Mouse (Mus musculus) heart, adult 9 months (tissue): ENCODE measurements at regions not wholly inside any gene's neighbourhood (a gene's known extent, or its start where the extent isn't known, plus 50 kb on each side); places are given as distances from the start of the nearest gene placed in this dataset.

Experiments
- DNase-seq, 2 experiments: peaks; one replicate each; pipeline ENCODE4 v3.0.0; 2022; ENCODE audit warnings: low spot score in 2 of 2

GRCm38 (mm10) chr7:129814149-129814860 is 222.6 kb downstream of the Wdr11 start:
- DNase-seq = no peak

GRCm38 (mm10) chr7:129818833-129819232 is 227.2 kb downstream of the Wdr11 start:
- DNase-seq = no peak

GRCm38 (mm10) chr7:129819651-129820050 is 228.0 kb downstream of the Wdr11 start:
- DNase-seq = peak; percentile 16 to 42

DNA sequence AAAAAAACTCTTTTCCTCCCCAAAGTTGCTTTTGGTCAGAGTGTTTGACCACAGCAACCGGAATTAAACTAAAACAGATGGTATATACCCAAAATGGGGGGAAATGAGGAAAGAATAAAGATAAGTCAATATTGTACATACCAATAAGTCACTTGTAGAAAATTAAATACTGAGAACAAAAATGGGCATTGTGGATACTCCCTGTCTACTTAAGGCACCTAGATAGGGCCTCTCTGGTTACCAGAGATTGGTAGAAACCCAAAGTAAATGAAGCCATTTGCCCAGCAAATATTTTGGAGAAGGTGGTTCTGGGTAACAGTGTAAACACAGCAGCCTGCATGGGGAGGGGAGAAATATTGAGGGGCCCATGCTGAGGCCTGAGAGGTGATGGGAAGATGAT is 237.3 kb downstream of the Wdr11 start:
- DNase-seq = no peak

- DNase-seq = no peak
Measured at GRCm38 (mm10) chr7:129832830-129833229, 241.2 kb downstream of the Wdr11 start.

- no peak for DNase-seq
Measured at GRCm38 (mm10) chr7:129842303-129843122, 250.8 kb downstream of the Wdr11 start.

GRCm38 (mm10) chr7:129847136-129847535 is 255.5 kb downstream of the Wdr11 start:
- DNase-seq = no peak

DNA sequence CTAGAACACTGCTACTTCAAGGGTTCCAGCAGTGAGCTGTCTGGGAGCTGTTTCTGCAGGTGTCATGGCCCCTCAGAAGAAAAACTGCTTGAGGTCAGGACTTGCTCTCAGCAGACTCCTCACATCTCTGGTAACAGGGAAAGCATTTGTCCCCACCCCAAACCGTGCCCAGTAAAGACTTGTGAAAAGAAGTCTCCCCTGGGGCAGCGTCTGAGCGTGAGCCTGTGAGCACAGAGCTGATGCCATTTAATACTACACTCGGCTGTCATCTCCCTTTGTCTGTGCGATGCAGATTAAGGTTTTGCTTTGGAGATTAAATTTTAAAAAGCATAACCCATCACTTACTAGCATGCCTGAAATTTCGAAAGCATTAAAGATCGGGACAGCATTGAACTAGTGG is 261.9 kb downstream of the Wdr11 start:
- DNase-seq = no peak

DNA sequence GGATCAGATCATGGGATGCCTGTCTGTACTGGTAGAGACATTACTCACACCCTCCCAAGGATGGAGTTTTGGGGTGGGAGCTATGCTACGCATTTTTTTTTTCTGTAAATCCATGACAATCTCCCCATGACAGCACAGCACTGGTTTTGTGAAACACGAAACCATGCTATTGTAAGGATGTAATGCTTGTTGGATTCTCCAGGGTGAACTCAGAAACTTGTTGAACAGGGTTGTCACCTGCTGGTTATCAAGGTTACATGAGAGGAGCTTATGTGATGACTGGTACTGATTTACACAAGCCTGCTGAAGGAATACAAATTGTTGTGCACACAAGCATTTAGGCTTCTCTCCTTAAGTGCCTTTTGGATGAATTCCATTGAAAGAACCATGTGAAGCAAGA is 263.3 kb downstream of the Wdr11 start:
- no peak for DNase-seq

- no peak for DNase-seq
Measured at GRCm38 (mm10) chr7:129862966-129863365, 271.3 kb downstream of the Wdr11 start.

DNA sequence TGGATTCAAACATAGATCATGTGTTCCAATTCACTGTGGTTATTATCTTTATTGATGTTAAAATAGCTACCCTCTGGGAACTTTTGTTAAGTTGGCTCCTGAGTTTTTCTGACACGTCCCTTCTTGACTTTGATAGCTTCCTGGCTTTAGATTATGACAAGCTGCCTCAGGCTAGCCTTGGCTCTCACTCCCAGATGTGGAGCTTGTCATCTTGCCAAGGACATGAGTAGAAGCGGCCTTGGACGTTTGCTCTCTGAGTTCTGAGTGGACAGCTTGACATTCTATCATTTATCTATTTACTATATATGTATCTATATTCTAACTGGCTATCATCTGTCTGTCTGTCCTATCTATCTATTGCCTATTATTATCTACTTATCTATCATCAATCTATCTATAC is 273.9 kb downstream of the Wdr11 start:
- no peak for DNase-seq

GRCm38 (mm10) chr7:129872208-129872790 is 280.6 kb downstream of the Wdr11 start:
- DNase-seq = no peak

DNA sequence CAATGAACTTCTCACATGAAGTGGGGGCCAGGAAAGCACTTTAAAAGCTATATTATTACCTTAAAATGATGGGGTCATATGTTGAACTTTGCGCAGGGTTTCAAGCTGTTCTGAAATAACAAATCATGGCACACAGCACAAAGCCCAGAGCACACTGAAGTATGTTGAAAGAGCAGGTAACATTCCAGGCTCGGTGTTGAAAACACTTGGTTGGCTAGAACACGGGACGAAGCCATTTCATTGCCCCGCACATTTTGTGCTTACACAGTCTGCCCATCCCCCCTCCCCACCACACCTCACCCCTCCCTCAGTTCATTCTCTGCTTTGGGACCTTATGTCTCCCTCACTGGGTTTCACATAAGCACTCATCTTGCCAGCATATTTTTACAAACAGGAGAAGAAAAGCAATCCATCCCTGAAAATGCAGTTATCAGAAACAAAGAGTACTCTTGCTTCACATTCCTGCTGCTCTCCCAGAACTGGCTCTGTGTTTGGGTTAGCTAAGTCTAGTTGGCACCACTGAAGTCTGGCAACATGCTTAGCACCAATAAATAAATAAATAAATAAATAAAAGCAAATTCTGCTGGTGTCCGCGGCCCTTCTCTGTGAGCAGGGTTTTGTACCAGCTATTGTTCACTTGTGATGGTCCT is 284.7 kb downstream of the Wdr11 start:
- no peak for DNase-seq

- DNase-seq = no peak
Measured at GRCm38 (mm10) chr7:129876852-129877223, 285.2 kb downstream of the Wdr11 start.

DNA sequence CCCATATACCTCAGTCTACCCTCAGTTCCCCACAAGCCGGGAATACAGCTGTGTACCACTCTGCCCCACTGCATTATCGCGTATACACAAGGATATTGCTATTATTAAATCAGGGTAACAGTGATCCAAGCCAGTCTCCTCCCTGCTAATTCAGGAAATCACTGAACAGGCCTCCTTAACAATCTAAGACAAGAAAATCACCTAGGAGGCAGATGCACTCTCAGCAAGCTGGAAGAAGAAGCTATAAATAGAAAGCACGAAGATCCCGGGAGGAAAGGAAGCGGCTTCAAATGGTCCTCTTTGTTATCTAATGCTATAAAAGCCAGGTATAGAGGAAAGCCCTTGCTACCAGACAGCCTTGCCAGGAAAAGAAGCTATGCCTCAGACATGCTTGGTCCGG is 304.6 kb downstream of the Wdr11 start:
- DNase-seq = no peak

GRCm38 (mm10) chr7:129897511-129897910 is 305.8 kb downstream of the Wdr11 start:
- no peak for DNase-seq

- no peak for DNase-seq
Measured at GRCm38 (mm10) chr7:129902256-129902655, 310.6 kb downstream of the Wdr11 start.

DNA sequence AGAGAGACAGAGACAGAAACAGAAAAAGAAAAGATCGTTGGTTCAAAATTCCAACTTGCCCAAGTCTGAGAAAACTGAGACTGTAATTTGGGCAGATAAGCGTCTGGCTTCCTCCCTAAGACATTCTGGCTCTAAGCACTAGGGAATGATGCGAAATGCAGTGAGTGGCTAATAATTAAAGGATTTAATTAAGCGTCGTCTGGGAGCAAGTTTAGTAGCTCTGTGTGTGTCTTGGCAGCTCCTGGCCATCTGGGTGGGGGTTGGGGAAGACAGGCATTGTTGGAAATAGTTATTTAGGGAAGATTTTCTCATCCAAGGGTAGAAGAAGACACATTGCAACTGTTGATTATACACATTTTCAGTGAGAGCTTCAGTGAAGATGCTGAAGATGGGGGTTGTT is 311.5 kb downstream of the Wdr11 start:
- DNase-seq = no peak

DNA sequence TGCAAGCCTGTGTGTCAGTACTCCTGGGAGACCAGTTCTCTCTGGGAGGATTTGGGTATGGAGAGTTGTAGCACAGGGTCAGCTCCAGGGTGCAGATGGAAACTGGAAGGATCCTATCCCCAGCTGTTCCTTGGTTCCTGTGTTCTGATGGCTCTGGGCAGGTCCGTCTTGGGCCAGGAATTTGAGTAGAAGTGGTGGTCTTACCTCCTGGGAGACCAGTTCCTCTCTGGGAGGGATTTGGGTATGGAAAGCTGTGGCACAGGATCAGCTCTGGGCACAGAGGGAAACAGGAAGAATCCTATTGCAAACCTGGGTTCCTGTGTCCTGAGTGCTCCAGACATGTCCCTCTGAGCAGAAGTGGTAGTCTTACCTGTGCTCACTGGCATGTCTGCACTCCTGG is 314.5 kb downstream of the Wdr11 start:
- DNase-seq = no peak

- DNase-seq = no peak
Measured at GRCm38 (mm10) chr7:129908826-129909225, 317.2 kb downstream of the Wdr11 start.

- no peak for DNase-seq
Measured at GRCm38 (mm10) chr7:129909730-129910129, 318.1 kb downstream of the Wdr11 start.

DNA sequence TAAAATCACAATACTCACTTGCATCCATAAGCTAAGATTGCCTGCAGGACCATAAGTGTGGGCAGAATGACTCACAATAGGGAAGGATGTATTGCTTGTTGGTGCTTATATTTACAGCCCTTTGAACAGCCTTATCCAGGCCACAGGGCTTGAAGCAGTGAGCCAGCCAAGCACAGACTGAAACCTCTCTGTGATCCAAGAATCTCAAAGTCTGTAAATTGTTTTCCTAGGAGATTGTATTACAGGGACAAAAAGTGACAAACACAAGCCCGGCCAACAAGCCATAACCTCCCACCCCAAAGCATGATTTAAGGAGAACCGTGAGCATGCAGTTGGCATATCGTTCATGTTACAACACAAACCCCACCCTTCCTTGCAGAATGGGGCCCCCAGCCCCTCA is 319.2 kb downstream of the Wdr11 start:
- DNase-seq = no peak
